Mouse (Mus musculus) stomach, postnatal 0 days (tissue): Measurements from ENCODE around the gene Aif1. TPM values are rescaled to one million over a fixed set of nuclear protein-coding genes. Genes with fewer than 3 reads are reported as not detected.

Source experiments
- ATAC-seq: fragments of 200-750 bp; cut with Nextera tagmentation; 2 replicates; pipeline ENCODE4 v1.8.0; 2017; ENCODE audit not compliant: low FRiP score, low TSS enrichment
- DNase-seq: peaks from one replicate; pipeline ENCODE4 v3.0.0-alpha.2; 2016; ENCODE audit warnings: low spot score
- H3K27ac ChIP-seq: fragments of 300-500 bp; sonication (generic); replicated peaks from 2 replicates; pipeline ENCODE4 v1.5.1; 2014; ENCODE audit warnings: mild to moderate bottlenecking, control low read depth
- H3K27me3 ChIP-seq: fragments of 300-500 bp; sonication (generic); 2 replicates; pipeline ENCODE4 v1.6.1; 2014; ENCODE audit warnings: low read length; ENCODE audit not compliant: control insufficient read depth, insufficient read depth
- H3K36me3 ChIP-seq: fragments of 300-500 bp; sonication (generic); 2 replicates; pipeline ENCODE4 v1.6.1; 2014; ENCODE audit warnings: low read length, mixed read lengths; ENCODE audit not compliant: control insufficient read depth, insufficient read depth
- H3K4me1 ChIP-seq: fragments of 300-500 bp; sonication (generic); replicated peaks from 2 replicates; pipeline ENCODE4 v1.6.1; 2014; ENCODE audit warnings: antibody characterized with exemption; ENCODE audit not compliant: control insufficient read depth, insufficient read depth
- H3K4me2 ChIP-seq: fragments of 300-500 bp; sonication (generic); replicated peaks from 2 replicates; pipeline ENCODE4 v1.6.1; 2014; ENCODE audit warnings: low read depth, mild to moderate bottlenecking, control low read depth, moderate library complexity
- H3K4me3 ChIP-seq: fragments of 300-500 bp; sonication (generic); 2 replicates; pipeline ENCODE4 v1.5.1; 2014; ENCODE audit warnings: low read depth, low read length, control low read depth
- H3K9ac ChIP-seq: fragments of 300-500 bp; sonication (generic); 2 replicates; pipeline ENCODE4 v1.6.1; 2014; ENCODE audit warnings: mild to moderate bottlenecking, low read length, control low read depth, mixed read lengths
- H3K9me3 ChIP-seq: fragments of 300-500 bp; sonication (generic); 2 replicates; pipeline ENCODE4 v1.6.1; 2016; ENCODE audit warnings: low read length; ENCODE audit not compliant: control insufficient read depth
- CTCF ChIP-seq: IDR thresholded peaks from 2 replicates; pipeline ENCODE4 v1.5.1; 2016; ENCODE audit warnings: antibody characterized with exemption, low read depth, mild to moderate bottlenecking, moderate library complexity
- EP300 ChIP-seq: optimal IDR thresholded peaks from 2 replicates; pipeline ENCODE3; 2016; ENCODE audit warnings: antibody characterized with exemption
- WGBS: fragments of 180-500 bp; shearing (Covaris S2); extraction: QIAGEN DNeasy Blood & Tissue Kit; methylation state at CpG from one replicate; pipeline ENCODE4 v1.1.7; 2014; 5-methylcytosine and 5-hydroxymethylcytosine counted together
- polyA plus RNA-seq: library from polyadenylated mRNA; unstranded; fragments of >200 nt; fragmentation: Nextera tagmentation; extraction: Ambion mirVana; gene quantifications from 2 replicates; pipeline ENCODE4 v1.2.1, GENCODE M21; 2015

Aif1 gene
- 24.3 and 25.2 TPM in 2 replicates for polyA plus RNA-seq

GRCm38 (mm10) chr17:35175968-35176367, at the start of gene Aif1:
TSS of gene Aif1 (minus strand) at chr17:35176068.
- H3K27me3 ChIP-seq: no peaks in the 10 kb centered on the region
- no peaks in the 10 kb centered on the region for H3K36me3 ChIP-seq
- TF ChIP-seq CTCF (no peak), EP300 (no peak)
- H3K4me1 ChIP-seq: no peaks in the 10 kb centered on the region
- H3K4me2 ChIP-seq: no peak within 1 kb of the TSS
- no peak within 1 kb of the TSS for H3K4me3 ChIP-seq
- DNase-seq (no peak), ATAC-seq (no peak)
- H3K9ac ChIP-seq: no peak within 1 kb of the TSS
- H3K9me3 ChIP-seq: no peaks in the 10 kb centered on the region
- WGBS: 52% methylated on average over 2 of the region's 2 CpGs
- H3K27ac ChIP-seq: no peak within 1 kb of the TSS

GRCm38 (mm10) chr17:35225456-35225855, 49.6 kb upstream of the Aif1 start:
- WGBS: 91% methylated on average over 5 of the region's 5 CpGs
- no peak for TF ChIP-seq EP300
- TF ChIP-seq CTCF: no peak
- H3K4me3 ChIP-seq: no peak overlapping the region
- no peak overlapping the region for H3K9ac ChIP-seq
- peaks cover 4% of the 10 kb centered on the region; the same call in 1 of the 2 replicates for H3K36me3 ChIP-seq
- H3K9me3 ChIP-seq: no peaks in the 10 kb centered on the region
- ATAC-seq (no peak), DNase-seq (no peak)
- H3K4me2 ChIP-seq: no peak overlapping the region
- no peaks in the 10 kb centered on the region for H3K4me1 ChIP-seq
- H3K27me3 ChIP-seq: no peaks in the 10 kb centered on the region
- H3K27ac ChIP-seq: no peak overlapping the region

GRCm38 (mm10) chr17:35224641-35225040, 48.8 kb upstream of the Aif1 start:
- H3K9ac ChIP-seq: no peak overlapping the region
- H3K4me1 ChIP-seq: no peaks in the 10 kb centered on the region
- H3K27me3 ChIP-seq: no peaks in the 10 kb centered on the region
- H3K36me3 ChIP-seq: peaks cover 4% of the 10 kb centered on the region; the same call in 1 of the 2 replicates
- ATAC-seq (no peak), DNase-seq (no peak)
- H3K27ac ChIP-seq: no peak overlapping the region
- no peak overlapping the region for H3K4me3 ChIP-seq
- no peaks in the 10 kb centered on the region for H3K9me3 ChIP-seq
- TF ChIP-seq CTCF (no peak), EP300 (no peak)
- WGBS: 92% methylated on average over 4 of the region's 4 CpGs
- H3K4me2 ChIP-seq: no peak overlapping the region

- no peak for TF ChIP-seq EP300
- TF ChIP-seq CTCF: no peak
- peak overlapping the region; percentile 40; the same call in 1 of the 2 replicates for H3K27ac ChIP-seq
- DNase-seq (no peak), ATAC-seq (no peak)
- no peaks in the 10 kb centered on the region for H3K27me3 ChIP-seq
- no peaks in the 10 kb centered on the region; the same call in 1 of the 2 replicates for H3K36me3 ChIP-seq
- H3K4me1 ChIP-seq: no peaks in the 10 kb centered on the region
- H3K9ac ChIP-seq: no peak overlapping the region
- H3K4me3 ChIP-seq: no peak overlapping the region
- no peak overlapping the region for H3K4me2 ChIP-seq
- 58% methylated on average over 6 of the region's 6 CpGs for WGBS
- no peaks in the 10 kb centered on the region for H3K9me3 ChIP-seq
Observed at GRCm38 (mm10) chr17:35222299-35222698, 46.4 kb upstream of the Aif1 start.

GRCm38 (mm10) chr17:35220156-35220952, 44.5 kb upstream of the Aif1 start, which contains the start of gene Gm16181:
TSS of gene Gm16181 (plus strand) at chr17:35220834.
- H3K4me3 ChIP-seq: no peak within 1 kb of the TSS
- H3K4me2 ChIP-seq: no peak within 1 kb of the TSS
- H3K9me3 ChIP-seq: no peaks in the 10 kb centered on the region
- H3K36me3 ChIP-seq: no peaks in the 10 kb centered on the region; the same call in 1 of the 2 replicates
- H3K27ac ChIP-seq: peak within 1 kb of the TSS; percentile 71
- TF ChIP-seq EP300 (no peak), CTCF (no peak)
- no peaks in the 10 kb centered on the region for H3K4me1 ChIP-seq
- DNase-seq: no peak
- WGBS: 65% methylated on average over 28 of the region's 28 CpGs
- no peaks in the 10 kb centered on the region for H3K27me3 ChIP-seq
- no peak; the same call in 1 of the 2 replicates for ATAC-seq
- 0 out of 2 replicates have a peak within 1 kb of the TSS, but pooled peaks have one; percentile 8 for H3K9ac ChIP-seq

GRCm38 (mm10) chr17:35219601-35220041, 43.8 kb upstream of the Aif1 start:
- TF ChIP-seq EP300 (no peak), CTCF (no peak)
- H3K9me3 ChIP-seq: no peaks in the 10 kb centered on the region
- H3K4me1 ChIP-seq: no peaks in the 10 kb centered on the region
- DNase-seq (no peak), ATAC-seq (no peak)
- H3K27me3 ChIP-seq: no peaks in the 10 kb centered on the region
- H3K4me3 ChIP-seq: no peak overlapping the region
- 62% methylated on average over 6 of the region's 6 CpGs for WGBS
- H3K9ac ChIP-seq: no peak overlapping the region
- no peak overlapping the region for H3K4me2 ChIP-seq
- no peak overlapping the region for H3K27ac ChIP-seq
- H3K36me3 ChIP-seq: no peaks in the 10 kb centered on the region
